In genomic region chr14:22738603-22739002, GRCm38 (mm10) we compare ENCODE assay signal across 14 mouse cellular contexts.
DNase-seq lines count a peak whose midpoint lies in the region; ATAC-seq and TF ChIP-seq lines count a peak whose summit lies in the region.
"Had no signal": no experiment of that assay in that cellular context is flagged by ENCODE, and none has a peak within 500 bp of the region (broad histone marks: within the 10 kb centered on the region; RNA-seq: fewer than 3 reads in every experiment).

No protein-coding gene starts in this region.

- H3K36me3 ChIP-seq in heart, postnatal 0 days (replicated peaks; ENCODE audit: control insufficient read depth, insufficient read depth, low read length) = no peaks in the 10 kb centered on the region
- no peaks in the 10 kb centered on the region for H3K36me3 ChIP-seq in lung, embryonic 14.5 days (ENCODE audit: insufficient read depth)

- no peaks in the 10 kb centered on the region for H3K4me1 ChIP-seq in heart, postnatal 0 days (ENCODE audit: control insufficient read depth, insufficient read depth)
- no peaks in the 10 kb centered on the region for H3K4me1 ChIP-seq in lung, embryonic 14.5 days (ENCODE audit: insufficient read depth)

- ATAC-seq in heart, postnatal 0 days (ENCODE audit: insufficient read depth, low read depth) = peak; percentile 51; the same call in 1 of the 2 replicates
- ATAC-seq in lung, embryonic 14.5 days (ENCODE audit: insufficient read depth) = peak; percentile 66; the same call in 1 of the 2 replicates

- no peak for TF ChIP-seq CTCF in heart, postnatal 0 days (IDR thresholded peaks at IDR 0.05; ENCODE audit: low read depth)
- no peak for TF ChIP-seq CTCF in lung, embryonic 14.5 days (IDR thresholded peaks at IDR 0.05; ENCODE audit: low read depth)

- H3K4me2 ChIP-seq in heart, postnatal 0 days (ENCODE audit: low read depth, low read length) = no peak overlapping the region
- no peak overlapping the region for H3K4me2 ChIP-seq in lung, embryonic 14.5 days

- H3K9me3 ChIP-seq in heart, postnatal 0 days (replicated peaks; ENCODE audit: control insufficient read depth, low read length) = no peaks in the 10 kb centered on the region
- no peaks in the 10 kb centered on the region for H3K9me3 ChIP-seq in lung, embryonic 14.5 days (ENCODE audit: low read depth, low read length)

- H3K27me3 ChIP-seq in heart, postnatal 0 days (ENCODE audit: control insufficient read depth, insufficient read depth, low read length) = no peaks in the 10 kb centered on the region
- H3K27me3 ChIP-seq in lung, embryonic 14.5 days (ENCODE audit: insufficient read depth, low read length) = no peaks in the 10 kb centered on the region

- intact Hi-C loops in heart, postnatal 14 days (cut with DNase I) = no loop called here
- intact Hi-C loops in gastrocnemius, postnatal 14 days (cut with DNase I; ENCODE audit: low total_unique reads) = no loop called here

- no peak overlapping the region for H3K27ac ChIP-seq in heart, postnatal 0 days (ENCODE audit: low read depth)
- no peak overlapping the region for H3K27ac ChIP-seq in lung, embryonic 14.5 days (ENCODE audit: low read depth)
- H3K27ac ChIP-seq: gastrocnemius, adult 2 months; liver, embryonic 14.5 days had no signal

- 28% methylated on average over 11 of the region's 11 CpGs for WGBS in heart, postnatal 0 days
- WGBS in lung, embryonic 14.5 days = 65% methylated on average over 11 of the region's 11 CpGs

- no peak for TF ChIP-seq EP300 in heart, postnatal 0 days (IDR thresholded peaks at IDR 0.05; ENCODE audit: low read depth)

- peak; percentile 39 for DNase-seq in heart, postnatal 0 days (ENCODE audit: low spot score)
- no peak for DNase-seq in heart, postnatal 14 days
- DNase-seq in Muller cell, postnatal 12 days (ENCODE audit: inconsistent ontology term) = peak; percentile 40
- DNase-seq in embryo, embryonic 9.5 days (ENCODE audit: extremely low spot score) = peak; percentile 3
- peak; percentile 37 for DNase-seq in lung, embryonic 14.5 days
- no peak for DNase-seq in MN1 (ENCODE audit: low spot score)
- no peak for DNase-seq in gastrocnemius, postnatal 14 days
- DNase-seq in layer of hippocampus, postnatal 10 days (ENCODE audit: low spot score in 2 of 2) = no peak
- DNase-seq: adrenal gland, adult 2 months; cerebellum, postnatal 25 days; gastrocnemius, adult 2 months; left cerebral cortex, postnatal 4 days had no signal

- H3K9ac ChIP-seq in heart, postnatal 0 days (replicated peaks; ENCODE audit: low read depth, low read length) = no peak overlapping the region
- H3K9ac ChIP-seq in lung, embryonic 14.5 days = no peak overlapping the region
- H3K9ac ChIP-seq: liver, embryonic 14.5 days had no signal

- H3K4me3 ChIP-seq in heart, postnatal 0 days (ENCODE audit: low read depth, low read length) = no peak overlapping the region
- no peak overlapping the region for H3K4me3 ChIP-seq in lung, embryonic 14.5 days (ENCODE audit: low read depth, low read length)
- H3K4me3 ChIP-seq: erythroblast, embryonic 14.5 days; gastrocnemius, adult 2 months had no signal

Comparison
In these comparisons a context has a peak if more than half of its experiments do, and no peak if none do; other contexts are left out.
1. DNase-seq: peak in heart, postnatal 0 days (single experiment), Muller cell, postnatal 12 days (single experiment), embryo, embryonic 9.5 days (single experiment) and lung, embryonic 14.5 days (single experiment); none in heart, postnatal 14 days (0 of 2), MN1 (single experiment), gastrocnemius, postnatal 14 days (single experiment) and layer of hippocampus, postnatal 10 days (0 of 2).